Mouse (Mus musculus) small intestine, adult 10 weeks (tissue): ENCODE measurements around the gene Olfr1369-ps1. TPM values are rescaled to one million over a fixed set of nuclear protein-coding genes. Genes with fewer than 3 reads are reported as not detected.

ENCODE experiments used
- polyA plus RNA-seq: library from polyadenylated mRNA; stranded (reverse); fragments of 350-450 nt; fragmentation: Illumina TruSeq; extraction: RNeasy Lipid Tissue Mini Kit (QIAGEN cat#74804); gene quantifications from one replicate; pipeline ENCODE4 v1.2.3, GENCODE M21; 2014; ENCODE audit warnings: low replicate concordance

The Olfr1369-ps1 gene
- not detected for polyA plus RNA-seq

DNA sequence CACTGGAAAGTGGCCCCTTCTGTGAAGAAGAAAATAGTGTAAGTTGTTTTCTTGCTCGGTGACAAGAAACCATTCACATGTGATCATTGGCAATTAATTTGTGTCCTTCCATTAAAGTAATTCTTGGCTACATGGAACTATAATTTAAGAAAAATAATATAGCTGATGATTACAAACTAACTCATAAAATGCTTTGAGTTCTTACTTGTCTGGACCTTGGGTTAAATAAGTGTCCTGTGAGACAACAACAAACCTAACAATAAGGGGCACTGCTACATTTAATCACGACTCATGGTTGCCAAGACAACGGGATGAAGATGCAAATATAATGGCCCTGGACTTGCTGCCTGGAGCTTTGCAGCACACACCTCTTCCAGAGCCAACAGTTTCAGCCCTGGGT is at the start of gene Olfr1369-ps1:
TSS of gene Olfr1369-ps1 (plus strand) at position 301 of the 400 bp plus-strand sequence.

DNA sequence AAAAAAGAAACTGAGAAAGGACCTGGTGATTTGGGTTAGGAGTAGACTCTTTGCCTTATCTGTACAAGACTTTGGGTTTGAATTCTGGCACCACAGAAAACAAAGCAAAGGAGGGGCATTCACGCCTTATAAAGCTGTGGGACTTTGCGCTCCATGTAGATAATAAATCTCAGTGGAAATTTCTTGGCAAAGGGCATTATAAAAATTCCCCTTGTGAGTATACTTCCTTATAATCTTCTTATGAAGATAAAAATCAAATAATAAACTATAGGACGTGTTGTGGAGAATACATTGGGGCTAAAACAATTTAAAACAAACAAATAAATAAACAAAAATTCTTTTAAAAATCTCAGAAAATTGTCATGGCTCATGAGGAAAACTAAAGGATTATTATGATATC is 36.4 kb upstream of the Olfr1369-ps1 start, which contains the start of gene Olfr1370:
TSS of gene Olfr1370 (minus strand) at position 101 of the 400 bp plus-strand sequence.

DNA sequence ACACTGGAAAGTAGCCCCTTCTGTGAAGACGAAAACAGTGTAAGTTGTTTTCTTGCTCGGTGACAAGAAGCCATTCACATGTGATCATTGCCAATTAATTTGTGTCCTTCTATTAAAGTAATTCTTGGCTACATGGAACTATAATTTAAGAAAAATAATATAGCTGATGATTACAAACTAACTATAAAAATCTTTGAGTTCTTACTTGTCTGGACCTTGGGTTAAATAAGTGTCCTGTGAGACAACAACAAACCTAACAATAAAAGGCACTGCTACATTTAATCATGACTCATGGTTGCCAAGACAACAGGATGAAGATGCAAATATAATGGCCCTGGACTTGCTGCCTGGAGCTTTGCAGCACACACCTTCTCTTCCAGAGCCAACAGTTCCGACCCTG is 18.1 kb downstream of the Olfr1369-ps1 start, which contains the start of gene Olfr263:
TSS of gene Olfr263 (plus strand) at position 301 of the 400 bp plus-strand sequence.

DNA sequence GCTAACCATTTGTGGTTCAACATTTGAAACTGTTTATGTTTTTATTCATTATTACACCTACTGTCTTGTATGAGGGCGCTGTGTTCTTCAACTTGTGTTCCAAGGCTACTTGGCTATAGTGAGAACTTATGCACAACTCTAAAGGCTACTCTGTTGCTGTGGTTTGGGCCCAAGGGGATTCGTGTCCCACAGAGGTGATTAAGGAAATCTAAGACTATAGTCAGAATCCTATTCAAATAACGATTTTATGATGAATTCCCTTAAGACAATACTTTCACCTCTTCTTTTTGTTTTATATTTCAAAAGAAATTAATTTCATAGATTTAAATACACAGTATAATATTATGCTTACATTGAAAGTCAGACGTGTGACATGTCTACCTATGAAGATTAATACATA is 34.5 kb downstream of the Olfr1369-ps1 start, which contains the start of gene Olfr1368:
TSS of gene Olfr1368 (minus strand) at position 101 of the 400 bp plus-strand sequence.

Other genes starting within 250 kb of the Olfr1369-ps1 start
- not detected for gene Olfr1370, start 36.5 kb upstream of the Olfr1369-ps1 start, polyA plus RNA-seq
- not detected for gene Olfr263, start 18.2 kb downstream of the Olfr1369-ps1 start, polyA plus RNA-seq
- gene Olfr1368, start 34.4 kb downstream of the Olfr1369-ps1 start, polyA plus RNA-seq = not detected
- 20.1 TPM for gene Trim27, start 68.0 kb downstream of the Olfr1369-ps1 start, polyA plus RNA-seq
- gene Gpx5, start 181.2 kb downstream of the Olfr1369-ps1 start, polyA plus RNA-seq = not detected
- not detected for gene Gpx6, start 200.6 kb downstream of the Olfr1369-ps1 start, polyA plus RNA-seq
- gene Olfr1367, start 235.4 kb downstream of the Olfr1369-ps1 start, polyA plus RNA-seq = not detected